Mouse (Mus musculus) lung, embryonic 14.5 days (tissue): Measurements from ENCODE around the gene Ttc41. TPM values are rescaled to one million over a fixed set of nuclear protein-coding genes. Genes with fewer than 3 reads are reported as not detected.

Experiments used
- ATAC-seq: fragments of 200-750 bp; cut with Nextera tagmentation; 2 replicates; pipeline ENCODE4 v1.8.0; 2017; ENCODE audit warnings: mild to moderate bottlenecking, moderate TSS enrichment, moderate library complexity; ENCODE audit not compliant: insufficient read depth
- DNase-seq: peaks from one replicate; pipeline ENCODE4 v3.0.0-alpha.2; 2015
- H3K27ac ChIP-seq: fragments of 300-500 bp; sonication (generic); 2 replicates; pipeline ENCODE4 v1.5.1; 2014; ENCODE audit warnings: low read depth, mild to moderate bottlenecking, moderate library complexity
- H3K27me3 ChIP-seq: fragments of 300-500 bp; sonication (generic); 2 replicates; pipeline ENCODE4 v1.6.1; 2014; ENCODE audit warnings: low read length, control low read depth; ENCODE audit not compliant: insufficient read depth
- H3K36me3 ChIP-seq: fragments of 300-500 bp; sonication (generic); 2 replicates; pipeline ENCODE4 v1.6.1; 2014; ENCODE audit warnings: control low read depth; ENCODE audit not compliant: insufficient read depth
- H3K4me1 ChIP-seq: fragments of 300-500 bp; sonication (generic); 2 replicates; pipeline ENCODE4 v1.6.1; 2014; ENCODE audit warnings: antibody characterized with exemption, control low read depth; ENCODE audit not compliant: insufficient read depth
- H3K4me2 ChIP-seq: fragments of 300-500 bp; sonication (generic); 2 replicates; pipeline ENCODE4 v1.6.1; 2014; ENCODE audit warnings: mild to moderate bottlenecking
- H3K4me3 ChIP-seq: fragments of 300-500 bp; sonication (generic); 2 replicates; pipeline ENCODE4 v1.5.1; 2014; ENCODE audit warnings: low read depth, low read length
- H3K9ac ChIP-seq: fragments of 300-500 bp; sonication (generic); 2 replicates; pipeline ENCODE4 v1.6.1; 2014
- H3K9me3 ChIP-seq: fragments of 300-500 bp; sonication (generic); 2 replicates; pipeline ENCODE4 v1.6.1; 2016; ENCODE audit warnings: low read depth, low read length, control low read depth
- CTCF ChIP-seq: IDR thresholded peaks from 2 replicates; pipeline ENCODE4 v1.5.1; 2016; ENCODE audit warnings: antibody characterized with exemption, low read depth
- WGBS: fragments of 180-500 bp; shearing (Covaris S2); extraction: QIAGEN DNeasy Blood & Tissue Kit; methylation state at CpG from one replicate; pipeline ENCODE4 v1.1.7; 2014; 5-methylcytosine and 5-hydroxymethylcytosine counted together
- polyA plus RNA-seq: library from polyadenylated mRNA; unstranded; fragments of >200 nt; fragmentation: Nextera tagmentation; extraction: Ambion mirVana; gene quantifications from 2 replicates; pipeline ENCODE4 v1.2.1, GENCODE M21; 2014

Ttc41 gene
- polyA plus RNA-seq, 1 experiment from 2014 or later = 2.0 TPM

DNA sequence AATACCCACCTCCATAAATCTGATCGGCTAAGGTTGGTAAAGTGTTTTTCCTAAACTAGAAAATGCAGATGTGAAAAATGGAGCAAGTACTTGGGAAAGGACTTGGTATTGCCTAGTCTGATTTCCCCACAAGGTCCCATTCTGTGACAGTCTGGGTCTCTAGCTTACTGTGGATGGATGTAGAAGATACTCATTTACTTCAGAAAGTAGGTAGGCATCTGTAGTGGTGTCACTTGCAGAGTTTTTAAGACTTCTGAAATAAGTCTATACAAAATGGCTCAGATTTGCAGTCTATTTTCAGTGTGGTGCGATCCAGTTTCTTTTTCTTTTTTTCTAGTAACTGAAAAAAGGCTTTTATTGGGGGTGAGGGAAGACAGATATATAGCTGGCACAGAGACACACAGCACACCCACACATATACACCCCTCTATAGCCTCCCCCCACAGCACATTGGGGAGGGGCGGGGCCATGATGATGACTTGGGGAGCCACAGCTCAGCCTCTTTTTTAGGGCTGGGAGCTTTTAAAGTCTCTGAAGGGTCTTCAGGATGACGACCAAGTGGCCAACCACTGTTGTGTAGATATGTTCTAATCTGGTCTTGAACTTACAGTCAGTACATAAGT is 59.8 kb downstream of the Ttc41 start:
- H3K4me3 ChIP-seq = no peak overlapping the region
- WGBS = 84% methylated on average over 4 of the region's 4 CpGs
- no peak for ATAC-seq

DNA sequence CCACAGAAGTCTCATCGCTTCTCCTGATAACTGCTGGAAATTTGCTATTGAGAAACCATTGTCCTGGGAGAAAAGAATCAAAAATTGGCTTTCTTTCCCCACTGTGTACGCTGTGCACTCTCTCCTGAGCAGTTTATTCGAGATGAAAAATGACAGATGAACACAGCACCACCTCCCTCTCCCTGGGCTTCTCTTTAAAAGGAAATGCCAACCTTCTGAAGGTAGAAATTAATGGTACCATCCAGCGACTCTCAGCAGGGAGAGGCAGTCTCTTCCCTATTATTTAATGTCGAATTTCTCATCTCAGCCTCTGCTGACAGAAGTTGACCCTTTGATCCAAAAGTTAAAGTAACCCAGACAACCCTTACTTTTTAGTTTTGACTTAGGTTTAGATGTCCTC is 63.6 kb downstream of the Ttc41 start:
- no peak for TF ChIP-seq CTCF
- Histone ChIP-seq H3K27ac (no peak overlapping the region), H3K36me3 (no peaks in the 10 kb centered on the region), H3K4me3 (no peak overlapping the region), H3K4me2 (no peak overlapping the region), H3K4me1 (no peaks in the 10 kb centered on the region), H3K9me3 (no peaks in the 10 kb centered on the region), H3K27me3 (no peaks in the 10 kb centered on the region), H3K9ac (no peak overlapping the region)
- ATAC-seq = no peak
- 52% methylated on average over 5 of the region's 5 CpGs for WGBS
- no peak for DNase-seq

More for the DNA sequence above, 59.8 kb downstream of the Ttc41 start:
- no peak overlapping the region for H3K9ac ChIP-seq
- no peak for DNase-seq
- no peak overlapping the region for H3K4me2 ChIP-seq
- H3K27ac ChIP-seq = no peak overlapping the region
- no peaks in the 10 kb centered on the region for H3K9me3 ChIP-seq
- no peak for TF ChIP-seq CTCF
- no peaks in the 10 kb centered on the region for H3K27me3 ChIP-seq
- no peaks in the 10 kb centered on the region for H3K4me1 ChIP-seq
- H3K36me3 ChIP-seq = no peaks in the 10 kb centered on the region

DNA sequence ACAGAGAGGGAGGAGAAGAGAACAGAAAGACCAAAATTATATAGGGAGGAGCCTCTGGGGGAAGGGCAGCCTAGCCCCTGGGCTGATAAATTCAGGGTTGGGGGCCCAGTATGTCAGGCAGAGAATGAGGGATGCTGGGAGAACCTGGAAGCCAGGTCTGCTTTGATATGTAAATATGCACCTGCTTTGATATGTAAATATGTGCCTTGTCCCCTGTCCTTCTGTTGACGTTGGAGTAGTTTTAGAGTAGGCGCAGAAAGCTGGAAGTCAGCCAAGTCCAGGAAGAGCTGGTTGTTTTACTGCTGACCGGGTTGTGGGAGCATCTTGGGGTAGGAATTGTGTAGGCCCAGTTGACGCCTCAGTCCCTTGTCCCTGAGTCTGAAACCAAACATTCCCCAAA is 64.2 kb downstream of the Ttc41 start:
- H3K36me3 ChIP-seq = no peaks in the 10 kb centered on the region
- 32% methylated on average over 4 of the region's 4 CpGs for WGBS
- no peak overlapping the region for H3K4me3 ChIP-seq
- no peak for ATAC-seq
- no peaks in the 10 kb centered on the region for H3K4me1 ChIP-seq
- H3K9me3 ChIP-seq = no peaks in the 10 kb centered on the region
- no peak for TF ChIP-seq CTCF
- no peak overlapping the region for H3K9ac ChIP-seq
- peak; percentile 48 for DNase-seq
- no peak overlapping the region for H3K27ac ChIP-seq
- H3K27me3 ChIP-seq = no peaks in the 10 kb centered on the region
- no peak overlapping the region for H3K4me2 ChIP-seq

DNA sequence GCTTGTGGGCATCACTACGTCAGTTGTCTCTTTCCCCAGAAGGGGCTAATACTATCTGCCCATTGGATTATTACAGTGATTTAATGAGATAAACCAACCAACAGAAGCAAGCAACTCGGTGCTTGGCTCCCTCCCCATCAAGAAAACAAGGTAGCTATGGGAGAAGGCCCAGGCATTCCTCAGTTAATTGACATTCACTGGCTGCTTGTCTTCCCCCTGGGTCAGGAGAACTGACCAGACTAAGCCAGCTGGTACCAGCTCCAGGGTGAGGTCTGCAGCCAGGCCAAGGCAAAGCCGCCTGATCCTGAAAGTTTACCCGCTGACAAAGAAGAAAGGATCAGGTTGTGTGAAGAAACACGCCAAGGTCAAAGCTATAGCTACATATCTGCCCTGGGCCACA is 66.1 kb downstream of the Ttc41 start:
- 68% methylated on average over 5 of the region's 5 CpGs for WGBS
- H3K4me1 ChIP-seq = no peaks in the 10 kb centered on the region
- no peak overlapping the region for H3K9ac ChIP-seq
- no peak overlapping the region for H3K4me3 ChIP-seq
- TF ChIP-seq CTCF = no peak
- H3K27me3 ChIP-seq = no peaks in the 10 kb centered on the region
- H3K4me2 ChIP-seq = no peak overlapping the region
- ATAC-seq = no peak
- H3K36me3 ChIP-seq = no peaks in the 10 kb centered on the region
- no peak overlapping the region for H3K27ac ChIP-seq
- no peaks in the 10 kb centered on the region for H3K9me3 ChIP-seq
- no peak for DNase-seq

DNA sequence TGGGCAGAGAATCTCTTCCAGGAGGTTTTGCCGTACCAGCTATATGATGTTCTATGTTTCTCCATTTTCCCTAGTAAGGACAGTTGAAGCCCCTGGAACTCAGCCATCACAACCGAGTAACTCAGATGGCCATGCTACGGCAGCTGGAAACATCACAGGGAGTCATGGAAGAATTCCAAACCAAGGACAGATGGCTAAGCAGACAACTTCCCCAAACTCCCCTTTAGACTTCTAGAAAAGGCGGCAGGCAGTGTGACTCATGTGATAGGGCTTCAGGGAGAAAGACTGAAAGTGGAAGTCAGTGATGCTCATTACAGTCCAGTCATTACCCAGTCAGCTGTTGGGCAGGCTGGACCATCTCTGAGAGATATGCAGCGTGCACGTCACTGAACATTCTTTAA is 66.6 kb downstream of the Ttc41 start:
- H3K4me2 ChIP-seq = no peak overlapping the region
- H3K9me3 ChIP-seq = no peaks in the 10 kb centered on the region
- ATAC-seq (no peak; the same call in 1 of the 2 replicates), DNase-seq (peak; percentile 65)
- no peak overlapping the region for H3K4me3 ChIP-seq
- no peaks in the 10 kb centered on the region for H3K27me3 ChIP-seq
- no peak for TF ChIP-seq CTCF
- H3K9ac ChIP-seq = no peak overlapping the region
- WGBS = 53% methylated on average over 6 of the region's 6 CpGs
- H3K27ac ChIP-seq = no peak overlapping the region
- H3K36me3 ChIP-seq = no peaks in the 10 kb centered on the region
- H3K4me1 ChIP-seq = no peaks in the 10 kb centered on the region

DNA sequence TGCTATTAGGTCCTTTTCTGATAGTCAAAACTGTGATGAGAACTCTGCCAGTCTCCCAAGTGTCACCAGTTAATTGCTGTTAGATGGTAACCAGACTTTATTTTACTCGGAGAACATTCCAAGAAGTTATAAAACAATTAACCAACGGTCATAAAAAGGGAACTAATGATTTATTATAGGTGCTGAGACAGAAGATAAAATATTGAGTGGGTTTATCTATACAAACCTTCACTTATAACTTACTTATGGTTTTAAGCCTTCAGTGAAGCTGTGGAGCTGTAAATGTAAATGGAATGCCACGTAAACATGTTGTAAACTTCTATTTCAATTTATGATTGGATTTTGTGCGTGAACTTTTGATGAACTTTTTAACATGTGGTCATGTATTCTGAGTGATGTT is 67.7 kb downstream of the Ttc41 start:
- Histone ChIP-seq H3K27me3 (no peaks in the 10 kb centered on the region), H3K36me3 (no peaks in the 10 kb centered on the region), H3K9me3 (no peaks in the 10 kb centered on the region), H3K4me3 (no peak overlapping the region), H3K9ac (no peak overlapping the region), H3K4me1 (0 out of 2 replicates have a peak, but pooled peaks cover 4% of the 10 kb centered on the region), H3K4me2 (no peak overlapping the region), H3K27ac (no peak overlapping the region)
- no peak for TF ChIP-seq CTCF
- no peak for ATAC-seq
- 46% methylated on average over 4 of the region's 4 CpGs for WGBS
- DNase-seq = no peak

DNA sequence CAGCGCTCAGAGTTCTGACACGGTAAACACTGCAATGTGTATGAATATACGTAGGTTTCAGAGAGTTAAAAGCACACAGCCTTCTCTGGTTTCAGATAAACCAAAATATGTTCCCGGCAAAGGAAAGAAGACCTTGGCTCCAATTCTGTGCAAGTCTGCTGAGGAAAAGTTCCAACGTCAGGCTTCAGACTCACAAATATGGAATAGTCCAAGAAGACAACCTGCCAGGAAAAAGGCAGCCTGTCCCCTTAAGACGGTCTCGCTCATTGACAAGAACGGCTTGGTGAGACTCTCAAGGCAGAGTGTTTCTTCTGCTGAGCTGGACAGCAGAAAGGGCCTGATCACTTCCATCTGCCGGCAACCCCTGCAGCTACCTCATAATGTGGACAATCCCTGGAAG is 70.7 kb downstream of the Ttc41 start:
- Histone ChIP-seq H3K4me3 (no peak overlapping the region), H3K27ac (no peak overlapping the region), H3K36me3 (no peaks in the 10 kb centered on the region), H3K4me2 (no peak overlapping the region), H3K9me3 (no peaks in the 10 kb centered on the region), H3K9ac (no peak overlapping the region), H3K4me1 (peaks cover 8% of the 10 kb centered on the region; the same call in 1 of the 2 replicates), H3K27me3 (no peaks in the 10 kb centered on the region)
- ATAC-seq = no peak
- no peak for TF ChIP-seq CTCF
- no peak for DNase-seq
- WGBS = 57% methylated on average over 9 of the region's 9 CpGs
